Mouse (Mus musculus): Measurements from ENCODE around the gene Cdh22. TPM values are rescaled to one million over a fixed set of nuclear protein-coding genes. Genes with fewer than 3 reads are reported as not detected.

Gene Cdh22
- polyA plus RNA-seq, 1 experiment from 2014 or later, result 5.6 TPM

DNA sequence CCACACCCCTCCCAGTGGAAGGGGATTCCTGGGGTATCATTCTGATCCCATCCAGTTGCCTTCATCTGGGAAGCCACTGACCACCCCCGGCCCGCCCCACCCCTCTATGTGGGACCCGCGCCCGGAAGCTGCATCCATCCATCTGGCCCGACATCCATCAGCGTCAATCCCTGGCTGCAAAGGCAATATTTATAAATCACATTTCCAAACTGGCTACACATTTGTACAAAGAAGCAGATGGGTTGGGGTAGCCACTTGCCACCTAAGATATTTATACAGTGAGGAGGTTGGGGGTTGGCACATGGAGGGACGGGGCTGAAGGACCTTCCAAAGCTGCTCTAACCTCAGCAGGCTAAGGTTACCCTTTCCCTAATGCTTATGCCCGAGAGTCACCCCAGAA is 113.9 kb downstream of the Cdh22 start:
- Histone ChIP-seq H3K9ac (replicated peaks; ENCODE audit: low read depth, low read length) (no peak overlapping the region), H3K4me2 (ENCODE audit: low read length) (no peak overlapping the region), H3K27ac (ENCODE audit: low read length) (no peak overlapping the region), H3K9me3 (ENCODE audit: control insufficient read depth, low read length) (no peaks in the 10 kb centered on the region), H3K27me3 (replicated peaks; ENCODE audit: control insufficient read depth, insufficient read depth, low read length) (no peaks in the 10 kb centered on the region), H3K4me3 (replicated peaks; ENCODE audit: low read length) (no peak overlapping the region), H3K36me3 (ENCODE audit: control insufficient read depth, insufficient read depth) (no peaks in the 10 kb centered on the region), H3K4me1 (replicated peaks; ENCODE audit: control insufficient read depth, insufficient read depth, low read length) (peaks cover 18% of the 10 kb centered on the region)
- ATAC-seq, result peak; percentile 45
- 53% methylated on average over 9 of the region's 9 CpGs for whole genome bisulfite sequencing

DNA sequence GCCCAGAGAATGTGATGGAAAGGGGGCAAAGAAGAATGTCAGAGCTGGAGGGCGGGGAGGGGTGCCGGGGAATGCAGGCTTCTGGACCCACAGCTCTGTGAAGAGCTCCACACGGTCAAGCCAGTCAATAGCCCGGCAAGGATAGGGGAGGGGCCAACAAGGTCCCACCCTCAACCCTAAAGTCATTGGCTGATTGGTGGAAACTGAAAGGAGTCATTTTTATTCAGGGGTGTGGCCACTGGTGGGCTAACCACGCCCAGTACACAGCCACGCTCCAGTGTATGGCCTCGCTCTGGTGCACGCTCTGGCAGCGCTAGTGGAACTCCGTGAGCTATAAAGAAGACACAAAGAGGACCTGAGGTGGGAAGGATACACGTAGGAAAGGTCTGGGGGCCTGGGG is 120.9 kb downstream of the Cdh22 start:
- Histone ChIP-seq H3K4me3 (replicated peaks; ENCODE audit: low read length) (no peak overlapping the region), H3K36me3 (ENCODE audit: control insufficient read depth, insufficient read depth) (no peaks in the 10 kb centered on the region), H3K4me1 (replicated peaks; ENCODE audit: control insufficient read depth, insufficient read depth, low read length) (peaks cover 5% of the 10 kb centered on the region), H3K27me3 (replicated peaks; ENCODE audit: control insufficient read depth, insufficient read depth, low read length) (peaks cover 14% of the 10 kb centered on the region; the same call in 1 of the 2 replicates), H3K9ac (replicated peaks; ENCODE audit: low read depth, low read length) (no peak overlapping the region), H3K27ac (ENCODE audit: low read length) (no peak overlapping the region), H3K9me3 (ENCODE audit: control insufficient read depth, low read length) (no peaks in the 10 kb centered on the region), H3K4me2 (ENCODE audit: low read length) (no peak overlapping the region)
- peak; percentile 45 for ATAC-seq
- 26% methylated on average over 11 of the region's 11 CpGs for WGBS

DNA sequence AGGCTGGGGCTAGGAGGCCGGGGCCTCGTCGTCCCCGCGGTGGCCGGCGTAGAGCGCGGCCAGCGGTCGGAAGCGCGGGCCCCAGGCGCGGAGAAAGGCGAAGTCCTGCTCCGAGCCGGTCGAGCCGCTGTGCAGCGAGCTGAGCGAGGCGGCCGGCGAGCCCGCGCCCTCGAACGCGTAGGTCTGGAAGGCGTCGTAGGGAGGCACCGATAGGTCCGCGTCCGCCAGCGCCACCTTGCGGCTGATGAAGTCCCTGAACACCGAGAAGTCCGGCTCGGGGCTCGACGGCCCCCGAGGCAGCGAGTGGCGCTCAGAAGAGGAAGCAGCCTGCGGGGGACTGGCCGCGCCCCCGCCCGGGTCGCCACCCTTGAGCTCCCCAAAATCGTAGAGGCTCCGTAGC is 122.5 kb downstream of the Cdh22 start:
- Histone ChIP-seq H3K27ac (ENCODE audit: low read length) (no peak overlapping the region), H3K36me3 (ENCODE audit: control insufficient read depth, insufficient read depth) (no peaks in the 10 kb centered on the region), H3K4me3 (replicated peaks; ENCODE audit: low read length) (0 out of 2 replicates have a peak overlapping the region, but pooled peaks have one; percentile 0), H3K4me1 (replicated peaks; ENCODE audit: control insufficient read depth, insufficient read depth, low read length) (peaks cover 5% of the 10 kb centered on the region), H3K27me3 (replicated peaks; ENCODE audit: control insufficient read depth, insufficient read depth, low read length) (peaks cover 16% of the 10 kb centered on the region; the same call in 1 of the 2 replicates), H3K9me3 (ENCODE audit: control insufficient read depth, low read length) (no peaks in the 10 kb centered on the region), H3K4me2 (ENCODE audit: low read length) (peak overlapping the region; percentile 3; the same call in 1 of the 2 replicates), H3K9ac (replicated peaks; ENCODE audit: low read depth, low read length) (no peak overlapping the region; the same call in 1 of the 2 replicates)
- ATAC-seq, result peak; percentile 70
- WGBS, result under 1% methylated on average over 54 of the region's 54 CpGs

- 23% methylated on average over 18 of the region's 18 CpGs for WGBS
- H3K27ac ChIP-seq (ENCODE audit: low read length), result no peak overlapping the region
- H3K9me3 ChIP-seq (ENCODE audit: control insufficient read depth, low read length), result no peaks in the 10 kb centered on the region
These were observed 128.1 kb downstream of the Cdh22 start for GRCm38 (mm10) chr2:165106585-165106984.

DNA sequence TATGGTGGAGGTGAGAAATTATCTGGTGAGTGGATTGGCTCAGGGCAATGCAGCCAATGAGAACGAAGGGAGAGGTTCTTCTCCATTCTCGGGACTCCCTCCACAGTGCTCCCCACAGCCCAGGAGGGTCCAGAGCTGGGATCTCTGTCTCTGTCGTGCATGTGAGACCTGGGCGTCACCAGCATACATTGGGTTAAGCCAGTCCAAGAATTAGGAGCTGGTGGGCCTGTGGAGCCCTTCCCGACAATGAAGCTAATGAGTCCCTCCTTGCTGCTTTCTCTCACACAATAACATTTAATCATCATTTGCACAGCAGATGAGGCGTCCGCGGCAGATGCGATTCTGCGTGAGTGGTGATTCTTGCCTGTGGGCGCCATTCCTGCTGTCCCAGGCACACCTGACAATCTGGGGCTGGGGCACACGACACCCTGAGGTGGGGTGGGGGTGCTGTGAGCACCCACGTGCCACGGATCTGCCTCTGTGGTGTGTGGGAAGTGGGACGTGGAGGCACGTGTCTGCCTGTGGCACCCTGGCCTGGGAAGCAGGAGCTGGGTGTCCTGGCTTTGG is 129.1 kb downstream of the Cdh22 start:
- Histone ChIP-seq H3K27ac (ENCODE audit: low read length) (no peak overlapping the region), H3K4me3 (replicated peaks; ENCODE audit: low read length) (no peak overlapping the region), H3K9ac (replicated peaks; ENCODE audit: low read depth, low read length) (no peak overlapping the region), H3K9me3 (ENCODE audit: control insufficient read depth, low read length) (no peaks in the 10 kb centered on the region), H3K27me3 (replicated peaks; ENCODE audit: control insufficient read depth, insufficient read depth, low read length) (0 out of 2 replicates have a peak, but pooled peaks cover 2% of the 10 kb centered on the region), H3K4me1 (replicated peaks; ENCODE audit: control insufficient read depth, insufficient read depth, low read length) (peaks cover 20% of the 10 kb centered on the region), H3K36me3 (ENCODE audit: control insufficient read depth, insufficient read depth) (no peaks in the 10 kb centered on the region), H3K4me2 (ENCODE audit: low read length) (no peak overlapping the region)
- WGBS, result 33% methylated on average over 16 of the region's 16 CpGs
- peak; percentile 51 for ATAC-seq

More at GRCm38 (mm10) chr2:165106585-165106984, 128.1 kb downstream of the Cdh22 start:
- peak; percentile 32; the same call in 1 of the 2 replicates for ATAC-seq
- Histone ChIP-seq H3K4me1 (replicated peaks; ENCODE audit: control insufficient read depth, insufficient read depth, low read length) (peaks cover 15% of the 10 kb centered on the region), H3K36me3 (ENCODE audit: control insufficient read depth, insufficient read depth) (no peaks in the 10 kb centered on the region), H3K9ac (replicated peaks; ENCODE audit: low read depth, low read length) (no peak overlapping the region), H3K27me3 (replicated peaks; ENCODE audit: control insufficient read depth, insufficient read depth, low read length) (peaks cover 6% of the 10 kb centered on the region; the same call in 1 of the 2 replicates), H3K4me3 (replicated peaks; ENCODE audit: low read length) (no peak overlapping the region), H3K4me2 (ENCODE audit: low read length) (no peak overlapping the region)

DNA sequence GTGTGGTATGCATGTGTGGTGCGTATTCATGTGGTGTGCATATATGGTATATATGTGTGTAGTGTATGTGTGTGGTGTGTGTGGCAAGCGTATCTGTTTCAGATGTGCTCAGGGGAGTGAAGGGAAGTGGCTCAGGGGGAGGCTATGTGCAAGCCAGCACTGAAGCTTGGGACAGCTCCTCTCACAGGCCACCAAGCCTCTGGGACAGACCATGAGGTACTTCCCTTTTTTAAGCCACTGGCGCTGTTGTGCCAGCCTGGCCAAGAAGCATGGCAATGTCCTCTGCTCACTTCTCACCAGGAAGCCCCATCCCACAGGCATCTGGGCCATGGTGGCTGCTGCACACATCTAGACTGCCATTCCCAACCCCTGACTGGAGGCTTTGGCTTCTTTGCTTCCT is 131.7 kb downstream of the Cdh22 start:
- H3K36me3 ChIP-seq (ENCODE audit: control insufficient read depth, insufficient read depth), result no peaks in the 10 kb centered on the region
- ATAC-seq, result no peak
- peaks cover 22% of the 10 kb centered on the region for H3K4me1 ChIP-seq (replicated peaks; ENCODE audit: control insufficient read depth, insufficient read depth, low read length)
- H3K4me3 ChIP-seq (replicated peaks; ENCODE audit: low read length), result no peak overlapping the region
- no peaks in the 10 kb centered on the region for H3K9me3 ChIP-seq (ENCODE audit: control insufficient read depth, low read length)
- H3K27ac ChIP-seq (ENCODE audit: low read length), result no peak overlapping the region
- 91% methylated on average over 3 of the region's 3 CpGs for WGBS
- no peak overlapping the region for H3K9ac ChIP-seq (replicated peaks; ENCODE audit: low read depth, low read length)
- H3K4me2 ChIP-seq (ENCODE audit: low read length), result no peak overlapping the region
- H3K27me3 ChIP-seq (replicated peaks; ENCODE audit: control insufficient read depth, insufficient read depth, low read length), result 0 out of 2 replicates have a peak, but pooled peaks cover under 1% of the 10 kb centered on the region

DNA sequence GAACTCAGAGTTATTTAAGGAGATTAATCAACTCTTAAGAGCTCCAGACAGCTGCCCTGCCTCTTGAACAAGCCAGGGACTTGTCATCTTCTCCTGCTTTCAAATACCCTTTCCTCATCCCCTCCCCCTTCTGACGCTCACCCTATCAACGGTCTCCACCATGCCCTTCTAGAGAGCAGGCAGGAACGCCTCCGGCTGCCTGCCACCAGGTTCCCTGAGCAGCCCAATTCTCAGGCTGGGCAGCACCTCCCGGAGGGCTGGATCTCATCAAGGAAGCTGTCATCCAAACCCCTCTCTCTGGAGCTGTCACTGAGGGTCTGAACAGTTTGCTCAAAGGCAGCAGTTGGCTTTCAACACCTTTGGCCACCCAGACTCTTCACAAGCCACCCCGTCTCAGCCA is 133.9 kb downstream of the Cdh22 start:
- Histone ChIP-seq H3K36me3 (ENCODE audit: control insufficient read depth, insufficient read depth) (no peaks in the 10 kb centered on the region), H3K27me3 (replicated peaks; ENCODE audit: control insufficient read depth, insufficient read depth, low read length) (no peaks in the 10 kb centered on the region), H3K9me3 (ENCODE audit: control insufficient read depth, low read length) (no peaks in the 10 kb centered on the region), H3K27ac (ENCODE audit: low read length) (no peak overlapping the region), H3K4me2 (ENCODE audit: low read length) (no peak overlapping the region), H3K9ac (replicated peaks; ENCODE audit: low read depth, low read length) (no peak overlapping the region), H3K4me1 (replicated peaks; ENCODE audit: control insufficient read depth, insufficient read depth, low read length) (peaks cover 26% of the 10 kb centered on the region), H3K4me3 (replicated peaks; ENCODE audit: low read length) (no peak overlapping the region)
- 9% methylated on average over 6 of the region's 6 CpGs for WGBS
- ATAC-seq, result no peak

GRCm38 (mm10) chr2:165098861-165099260 is 135.8 kb downstream of the Cdh22 start:
- 90% methylated on average over 3 of the region's 3 CpGs for WGBS
- no peak overlapping the region for H3K4me2 ChIP-seq (ENCODE audit: low read length)
- H3K27me3 ChIP-seq (replicated peaks; ENCODE audit: control insufficient read depth, insufficient read depth, low read length), result no peaks in the 10 kb centered on the region
- no peaks in the 10 kb centered on the region for H3K9me3 ChIP-seq (ENCODE audit: control insufficient read depth, low read length)
- H3K36me3 ChIP-seq (ENCODE audit: control insufficient read depth, insufficient read depth), result no peaks in the 10 kb centered on the region
- peaks cover 23% of the 10 kb centered on the region for H3K4me1 ChIP-seq (replicated peaks; ENCODE audit: control insufficient read depth, insufficient read depth, low read length)
- H3K9ac ChIP-seq (replicated peaks; ENCODE audit: low read depth, low read length), result no peak overlapping the region
- H3K4me3 ChIP-seq (replicated peaks; ENCODE audit: low read length), result no peak overlapping the region
- ATAC-seq, result no peak
- no peak overlapping the region for H3K27ac ChIP-seq (ENCODE audit: low read length)

- 6% methylated on average over 10 of the region's 10 CpGs for WGBS
- no peaks in the 10 kb centered on the region for H3K36me3 ChIP-seq (ENCODE audit: control insufficient read depth, insufficient read depth)
- H3K27me3 ChIP-seq (replicated peaks; ENCODE audit: control insufficient read depth, insufficient read depth, low read length), result no peaks in the 10 kb centered on the region
- peak overlapping the region; percentile 48; the same call in 1 of the 2 replicates for H3K27ac ChIP-seq (ENCODE audit: low read length)
- H3K4me2 ChIP-seq (ENCODE audit: low read length), result no peak overlapping the region
- no peak overlapping the region for H3K9ac ChIP-seq (replicated peaks; ENCODE audit: low read depth, low read length)
- H3K4me1 ChIP-seq (replicated peaks; ENCODE audit: control insufficient read depth, insufficient read depth, low read length), result peaks cover 23% of the 10 kb centered on the region
- peak; percentile 70 for ATAC-seq
- no peak overlapping the region for H3K4me3 ChIP-seq (replicated peaks; ENCODE audit: low read length)
- no peaks in the 10 kb centered on the region for H3K9me3 ChIP-seq (ENCODE audit: control insufficient read depth, low read length)
These were observed 138.3 kb downstream of the Cdh22 start for GRCm38 (mm10) chr2:165096367-165096766.
